Mouse (Mus musculus): Measurements from ENCODE around the gene Adat1.

- TF ChIP-seq CTCF (IDR thresholded peaks at IDR 0.05; ENCODE audit: control insufficient read depth, insufficient read depth, low read length): no peak
- no peak for TF ChIP-seq POLR2A (IDR thresholded peaks at IDR 0.05; ENCODE audit: borderline replicate concordance, control insufficient read depth, low read depth, low read length)
These were observed 22.8 kb upstream of the Adat1 start, which contains the start of gene Gm6793 for GRCm38 (mm10) chr8:112014936-112015335.

Data from bone marrow, adult 2 months (tissue).